Mouse (Mus musculus) megakaryocyte, embryonic 14.5 days (primary cell): ENCODE data around the gene Ewsr1.

Experiments used
- FLI1 ChIP-seq: IDR thresholded peaks from 2 replicates; pipeline ENCODE4 v1.6.1; 2012; ENCODE audit warnings: low read length, inconsistent platforms, mixed read lengths
- GATA1 ChIP-seq: IDR thresholded peaks from 3 replicates; pipeline ENCODE4 v1.6.1; 2012; ENCODE audit warnings: mixed read lengths, low read length, inconsistent platforms, borderline replicate concordance

DNA sequence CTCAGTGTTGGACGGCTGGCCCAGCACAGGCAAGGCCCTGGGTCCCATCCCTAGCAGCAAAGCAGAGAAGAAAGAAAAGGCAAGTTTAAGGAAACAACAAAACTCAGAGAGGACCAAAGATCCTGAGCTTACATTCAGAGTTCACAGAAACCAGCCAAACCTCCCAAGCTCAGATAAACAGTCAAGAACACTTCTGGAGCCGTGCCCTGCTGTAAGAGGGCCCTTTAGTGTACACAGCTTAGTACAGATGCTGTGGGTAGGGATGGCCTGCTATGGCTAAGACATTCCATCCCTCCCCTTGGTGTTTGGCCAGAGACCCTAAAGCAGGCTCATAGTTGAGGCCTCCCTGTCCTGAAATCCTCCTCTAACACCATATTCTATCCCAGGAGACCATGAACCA is 39.6 kb upstream of the Ewsr1 start:
- TF ChIP-seq GATA1 (no peak), FLI1 (no peak)
